Mouse (Mus musculus): Measurements from ENCODE around the gene Cckbr. TPM values are rescaled to one million over a fixed set of nuclear protein-coding genes. Genes with fewer than 3 reads are reported as not detected.
"Not testable (repeated sequence)": the region's sequence is repeated elsewhere in the genome, so short reads cannot be mapped to it uniquely, and the experiment has no call there.

Cckbr gene
- polyA plus RNA-seq, 1 experiment from 2014 or later, result 3.6 TPM

- TF ChIP-seq CTCF (IDR thresholded peaks at IDR 0.05; ENCODE audit: low read depth), result peak; percentile 92
- ATAC-seq (ENCODE audit: low FRiP score, low TSS enrichment); H3K27me3 ChIP-seq (ENCODE audit: control insufficient read depth, insufficient read depth, low read length); H3K27ac ChIP-seq (replicated peaks); H3K4me1 ChIP-seq (replicated peaks; ENCODE audit: control insufficient read depth, insufficient read depth); H3K36me3 ChIP-seq (ENCODE audit: control insufficient read depth, insufficient read depth, low read length); H3K9ac ChIP-seq (ENCODE audit: low read length); H3K4me2 ChIP-seq (replicated peaks; ENCODE audit: low read depth); H3K4me3 ChIP-seq (ENCODE audit: low read depth, low read length); H3K9me3 ChIP-seq (ENCODE audit: control insufficient read depth, low read length): not testable (repeated sequence)
- WGBS, result 52% methylated on average over 8 of the region's 8 CpGs
- DNase-seq (ENCODE audit: low spot score), result peak; percentile 78
Observed at GRCm38 (mm10) chr7:105411874-105412632, 13.5 kb upstream of the Cckbr start.

GRCm38 (mm10) chr7:105414385-105414784 is 11.1 kb upstream of the Cckbr start:
- ATAC-seq (ENCODE audit: low FRiP score, low TSS enrichment) (no peak), DNase-seq (ENCODE audit: low spot score) (no peak)
- 43% methylated on average over 6 of the region's 6 CpGs for WGBS

GRCm38 (mm10) chr7:105416529-105416928 is 9.0 kb upstream of the Cckbr start:
- H3K36me3 ChIP-seq (ENCODE audit: control insufficient read depth, insufficient read depth, low read length), result no peaks in the 10 kb centered on the region
- no peaks in the 10 kb centered on the region for H3K9me3 ChIP-seq (ENCODE audit: control insufficient read depth, low read length)
- no peak overlapping the region for H3K4me2 ChIP-seq (replicated peaks; ENCODE audit: low read depth)
- ATAC-seq (ENCODE audit: low FRiP score, low TSS enrichment) (no peak), DNase-seq (ENCODE audit: low spot score) (no peak)
- no peak overlapping the region for H3K9ac ChIP-seq (ENCODE audit: low read length)
- WGBS, result 88% methylated on average over 7 of the region's 7 CpGs
- H3K4me3 ChIP-seq (ENCODE audit: low read depth, low read length), result no peak overlapping the region
- TF ChIP-seq EP300 (optimal IDR thresholded peaks at IDR 0.05) (no peak), CTCF (IDR thresholded peaks at IDR 0.05; ENCODE audit: low read depth) (no peak)
- H3K4me1 ChIP-seq (replicated peaks; ENCODE audit: control insufficient read depth, insufficient read depth), result no peaks in the 10 kb centered on the region
- H3K27ac ChIP-seq (replicated peaks), result no peak overlapping the region
- no peaks in the 10 kb centered on the region for H3K27me3 ChIP-seq (ENCODE audit: control insufficient read depth, insufficient read depth, low read length)

More at GRCm38 (mm10) chr7:105414385-105414784, 11.1 kb upstream of the Cckbr start:
- H3K4me3 ChIP-seq (ENCODE audit: low read depth, low read length), result no peak overlapping the region
- no peak overlapping the region for H3K9ac ChIP-seq (ENCODE audit: low read length)
- no peaks in the 10 kb centered on the region for H3K27me3 ChIP-seq (ENCODE audit: control insufficient read depth, insufficient read depth, low read length)
- no peaks in the 10 kb centered on the region for H3K9me3 ChIP-seq (ENCODE audit: control insufficient read depth, low read length)
- no peak overlapping the region for H3K27ac ChIP-seq (replicated peaks)
- H3K4me1 ChIP-seq (replicated peaks; ENCODE audit: control insufficient read depth, insufficient read depth), result no peaks in the 10 kb centered on the region
- no peaks in the 10 kb centered on the region for H3K36me3 ChIP-seq (ENCODE audit: control insufficient read depth, insufficient read depth, low read length)
- TF ChIP-seq EP300 (optimal IDR thresholded peaks at IDR 0.05), result no peak
- TF ChIP-seq CTCF (IDR thresholded peaks at IDR 0.05; ENCODE audit: low read depth), result no peak
- no peak overlapping the region for H3K4me2 ChIP-seq (replicated peaks; ENCODE audit: low read depth)

- no peaks in the 10 kb centered on the region for H3K9me3 ChIP-seq (ENCODE audit: control insufficient read depth, low read length)
- ATAC-seq (ENCODE audit: low FRiP score, low TSS enrichment) (no peak), DNase-seq (ENCODE audit: low spot score) (no peak)
- 79% methylated on average over 5 of the region's 5 CpGs for WGBS
- H3K4me3 ChIP-seq (ENCODE audit: low read depth, low read length), result no peak overlapping the region
- TF ChIP-seq CTCF (IDR thresholded peaks at IDR 0.05; ENCODE audit: low read depth) (no peak), EP300 (optimal IDR thresholded peaks at IDR 0.05) (no peak)
- H3K4me1 ChIP-seq (replicated peaks; ENCODE audit: control insufficient read depth, insufficient read depth), result no peaks in the 10 kb centered on the region
- H3K27ac ChIP-seq (replicated peaks), result no peak overlapping the region
- no peaks in the 10 kb centered on the region for H3K36me3 ChIP-seq (ENCODE audit: control insufficient read depth, insufficient read depth, low read length)
- H3K9ac ChIP-seq (ENCODE audit: low read length), result no peak overlapping the region
- no peaks in the 10 kb centered on the region for H3K27me3 ChIP-seq (ENCODE audit: control insufficient read depth, insufficient read depth, low read length)
- H3K4me2 ChIP-seq (replicated peaks; ENCODE audit: low read depth), result no peak overlapping the region
Observed at GRCm38 (mm10) chr7:105418106-105418505, 7.4 kb upstream of the Cckbr start.

- ATAC-seq (ENCODE audit: low FRiP score, low TSS enrichment) (no peak), DNase-seq (ENCODE audit: low spot score) (no peak)
- no peak overlapping the region for H3K9ac ChIP-seq (ENCODE audit: low read length)
- no peaks in the 10 kb centered on the region for H3K9me3 ChIP-seq (ENCODE audit: control insufficient read depth, low read length)
- 11% methylated on average over 2 of the region's 2 CpGs for WGBS
- H3K27me3 ChIP-seq (ENCODE audit: control insufficient read depth, insufficient read depth, low read length), result no peaks in the 10 kb centered on the region
- no peak overlapping the region for H3K4me3 ChIP-seq (ENCODE audit: low read depth, low read length)
- H3K27ac ChIP-seq (replicated peaks), result no peak overlapping the region
- no peaks in the 10 kb centered on the region for H3K36me3 ChIP-seq (ENCODE audit: control insufficient read depth, insufficient read depth, low read length)
- TF ChIP-seq CTCF (IDR thresholded peaks at IDR 0.05; ENCODE audit: low read depth), result no peak
- TF ChIP-seq EP300 (optimal IDR thresholded peaks at IDR 0.05), result no peak
- H3K4me2 ChIP-seq (replicated peaks; ENCODE audit: low read depth), result no peak overlapping the region
- peaks cover 3% of the 10 kb centered on the region for H3K4me1 ChIP-seq (replicated peaks; ENCODE audit: control insufficient read depth, insufficient read depth)
Observed at GRCm38 (mm10) chr7:105420903-105421302, 4.6 kb upstream of the Cckbr start.

GRCm38 (mm10) chr7:105424368-105424767 is 1.2 kb upstream of the Cckbr start:
- TF ChIP-seq EP300 (optimal IDR thresholded peaks at IDR 0.05) (no peak), CTCF (IDR thresholded peaks at IDR 0.05; ENCODE audit: low read depth) (no peak)
- no peak overlapping the region for H3K27ac ChIP-seq (replicated peaks)
- no peaks in the 10 kb centered on the region for H3K9me3 ChIP-seq (ENCODE audit: control insufficient read depth, low read length)
- H3K4me1 ChIP-seq (replicated peaks; ENCODE audit: control insufficient read depth, insufficient read depth), result peaks cover 3% of the 10 kb centered on the region
- 0 out of 2 replicates have a peak, but pooled peaks cover 3% of the 10 kb centered on the region for H3K27me3 ChIP-seq (ENCODE audit: control insufficient read depth, insufficient read depth, low read length)
- ATAC-seq (ENCODE audit: low FRiP score, low TSS enrichment) (no peak), DNase-seq (ENCODE audit: low spot score) (no peak)
- no peaks in the 10 kb centered on the region for H3K36me3 ChIP-seq (ENCODE audit: control insufficient read depth, insufficient read depth, low read length)
- 20% methylated on average over 5 of the region's 5 CpGs for WGBS
- H3K4me2 ChIP-seq (replicated peaks; ENCODE audit: low read depth), result no peak overlapping the region
- H3K4me3 ChIP-seq (ENCODE audit: low read depth, low read length), result no peak overlapping the region
- H3K9ac ChIP-seq (ENCODE audit: low read length), result no peak overlapping the region

Data from stomach, postnatal 0 days (tissue).